Mouse (Mus musculus) liver, embryonic 11.5 days (tissue): Measurements from ENCODE around the gene Tsen54. TPM values are rescaled to one million over a fixed set of nuclear protein-coding genes. Genes with fewer than 3 reads are reported as not detected.
"Not testable (repeated sequence)": the region's sequence is repeated elsewhere in the genome, so short reads cannot be mapped to it uniquely, and the experiment has no call there.

Source experiments
- ATAC-seq: fragments of 200-750 bp; cut with Nextera tagmentation; replicated peaks from 2 replicates; pipeline ENCODE4 v1.8.0; 2017; ENCODE audit warnings: moderate number of reproducible peaks, mild to moderate bottlenecking, moderate TSS enrichment, moderate library complexity; ENCODE audit not compliant: low FRiP score
- DNase-seq: peaks from one replicate; pipeline ENCODE4 v3.0.0-alpha.2; 2017; ENCODE audit warnings: low spot score
- H3K27ac ChIP-seq: fragments of 300-500 bp; sonication (generic); 2 replicates; pipeline ENCODE4 v1.5.1; 2014; ENCODE audit warnings: mild to moderate bottlenecking, low read depth, low read length, control low read depth
- H3K27me3 ChIP-seq: fragments of 300-500 bp; sonication (generic); replicated peaks from 2 replicates; pipeline ENCODE4 v1.6.1; 2014; ENCODE audit warnings: low read length, mixed read lengths; ENCODE audit not compliant: control insufficient read depth, insufficient read depth
- H3K36me3 ChIP-seq: fragments of 300-500 bp; sonication (generic); 2 replicates; pipeline ENCODE4 v1.6.1; 2014; ENCODE audit warnings: mild to moderate bottlenecking, low read length, moderate library complexity, mixed read lengths; ENCODE audit not compliant: control insufficient read depth, insufficient read depth
- H3K4me1 ChIP-seq: fragments of 300-500 bp; sonication (generic); replicated peaks from 2 replicates; pipeline ENCODE4 v1.6.1; 2014; ENCODE audit warnings: low read length, mixed read lengths; ENCODE audit not compliant: control insufficient read depth, insufficient read depth
- H3K4me2 ChIP-seq: fragments of 300-500 bp; sonication (generic); 2 replicates; pipeline ENCODE4 v1.6.1; 2014; ENCODE audit warnings: mild to moderate bottlenecking, control low read depth, moderate library complexity
- H3K4me3 ChIP-seq: fragments of 300-500 bp; sonication (generic); 2 replicates; pipeline ENCODE4 v1.5.1; 2014; ENCODE audit warnings: low read depth, low read length, control low read depth
- H3K9ac ChIP-seq: fragments of 300-500 bp; sonication (generic); 2 replicates; pipeline ENCODE4 v1.6.1; 2014; ENCODE audit warnings: low read depth, low read length, control low read depth
- H3K9me3 ChIP-seq: fragments of 300-500 bp; sonication (generic); 2 replicates; pipeline ENCODE4 v1.6.1; 2016; ENCODE audit warnings: low read length, inconsistent platforms, mixed read lengths; ENCODE audit not compliant: control insufficient read depth
- WGBS: fragments of 180-500 bp; shearing (Covaris S2); extraction: QIAGEN DNeasy Blood & Tissue Kit; methylation state at CpG from one replicate; pipeline ENCODE4 v1.1.7; 2014; 5-methylcytosine and 5-hydroxymethylcytosine counted together
- polyA plus RNA-seq: library from polyadenylated mRNA; unstranded; fragments of >200 nt; fragmentation: Nextera tagmentation; extraction: Ambion mirVana; gene quantifications from 2 replicates; pipeline ENCODE4 v1.2.1, GENCODE M21; 2014

Tsen54 gene
- polyA plus RNA-seq, 1 experiment from 2014 or later: 36.4 TPM

GRCm38 (mm10) chr11:115857146-115857545 is 42.6 kb downstream of the Tsen54 start:
- not testable (repeated sequence) for H3K27ac ChIP-seq, H3K4me2 ChIP-seq, H3K4me3 ChIP-seq, H3K9ac ChIP-seq, DNase-seq, ATAC-seq, H3K9me3 ChIP-seq
- H3K36me3 ChIP-seq: peaks cover 15% of the 10 kb centered on the region; the same call in 1 of the 2 replicates
- H3K4me1 ChIP-seq: peaks cover 12% of the 10 kb centered on the region; the same call in 1 of the 2 replicates
- 92% methylated on average over 4 of the region's 4 CpGs for WGBS
- H3K27me3 ChIP-seq: peaks cover 49% of the 10 kb centered on the region

- Histone ChIP-seq H3K27ac (no peak overlapping the region), H3K4me3 (no peak overlapping the region), H3K4me1 (peaks cover 12% of the 10 kb centered on the region; the same call in 1 of the 2 replicates), H3K4me2 (no peak overlapping the region), H3K36me3 (peaks cover 14% of the 10 kb centered on the region; the same call in 1 of the 2 replicates), H3K27me3 (peaks cover 49% of the 10 kb centered on the region), H3K9me3 (no peaks in the 10 kb centered on the region), H3K9ac (no peak overlapping the region)
- ATAC-seq (no peak), DNase-seq (no peak)
- WGBS: 66% methylated on average over 13 of the region's 13 CpGs
Observed at GRCm38 (mm10) chr11:115857936-115858335, 43.4 kb downstream of the Tsen54 start.

- peaks cover 10% of the 10 kb centered on the region; the same call in 1 of the 2 replicates for H3K36me3 ChIP-seq
- H3K4me2 ChIP-seq: peak within 1 kb of the TSS; percentile 80
- H3K27ac ChIP-seq: no peak within 1 kb of the TSS
- H3K4me1 ChIP-seq: peaks cover 12% of the 10 kb centered on the region; the same call in 1 of the 2 replicates
- ATAC-seq: no peak
- 14% methylated on average over 27 of the region's 27 CpGs for WGBS
- peak within 1 kb of the TSS; percentile 49 for H3K4me3 ChIP-seq
- DNase-seq: no peak
- no peaks in the 10 kb centered on the region for H3K9me3 ChIP-seq
- H3K27me3 ChIP-seq: peaks cover 49% of the 10 kb centered on the region
- peak within 1 kb of the TSS; percentile 40 for H3K9ac ChIP-seq
Observed at GRCm38 (mm10) chr11:115858354-115858753, 43.8 kb downstream of the Tsen54 start, which contains the start of gene Myo15b. Myo15b (plus strand) TSS chr11:115858406.

GRCm38 (mm10) chr11:115859143-115859945 is 44.8 kb downstream of the Tsen54 start:
- H3K27me3 ChIP-seq: peaks cover 49% of the 10 kb centered on the region
- H3K36me3 ChIP-seq: peaks cover 5% of the 10 kb centered on the region; the same call in 1 of the 2 replicates
- no peak overlapping the region for H3K27ac ChIP-seq
- H3K9me3 ChIP-seq: no peaks in the 10 kb centered on the region
- H3K9ac ChIP-seq: peak overlapping the region; percentile 40
- ATAC-seq (peak; percentile 86), DNase-seq (peak; percentile 86)
- 3% methylated on average over 70 of the region's 75 CpGs for WGBS
- H3K4me3 ChIP-seq: peak overlapping the region; percentile 49
- peaks cover 12% of the 10 kb centered on the region; the same call in 1 of the 2 replicates for H3K4me1 ChIP-seq
- peak overlapping the region; percentile 80 for H3K4me2 ChIP-seq

GRCm38 (mm10) chr11:115863895-115864294 is 49.4 kb downstream of the Tsen54 start:
- no peak for DNase-seq
- no peak overlapping the region for H3K27ac ChIP-seq
- peaks cover 7% of the 10 kb centered on the region; the same call in 1 of the 2 replicates for H3K4me1 ChIP-seq
- H3K9me3 ChIP-seq: no peaks in the 10 kb centered on the region
- no peak overlapping the region for H3K9ac ChIP-seq
- H3K36me3 ChIP-seq: no peaks in the 10 kb centered on the region
- no peak overlapping the region for H3K4me2 ChIP-seq
- ATAC-seq: no peak
- WGBS: 79% methylated on average over 8 of the region's 8 CpGs
- H3K27me3 ChIP-seq: peaks cover 32% of the 10 kb centered on the region
- no peak overlapping the region for H3K4me3 ChIP-seq

GRCm38 (mm10) chr11:115869393-115869792 is 54.9 kb downstream of the Tsen54 start:
- Histone ChIP-seq H3K4me2 (no peak overlapping the region), H3K9ac (no peak overlapping the region), H3K27ac (no peak overlapping the region), H3K4me1 (peaks cover 13% of the 10 kb centered on the region), H3K36me3 (no peaks in the 10 kb centered on the region), H3K4me3 (no peak overlapping the region), H3K27me3 (no peaks in the 10 kb centered on the region), H3K9me3 (no peaks in the 10 kb centered on the region)
- DNase-seq (no peak), ATAC-seq (peak; percentile 29; the same call in 1 of the 2 replicates)
- 68% methylated on average over 8 of the region's 8 CpGs for WGBS

- no peak for DNase-seq
- H3K27ac ChIP-seq: no peak overlapping the region
- H3K4me1 ChIP-seq: peaks cover 20% of the 10 kb centered on the region
- no peak overlapping the region for H3K9ac ChIP-seq
- no peaks in the 10 kb centered on the region for H3K36me3 ChIP-seq
- 59% methylated on average over 4 of the region's 4 CpGs for WGBS
- H3K27me3 ChIP-seq: no peaks in the 10 kb centered on the region
- no peak overlapping the region for H3K4me3 ChIP-seq
- H3K9me3 ChIP-seq: no peaks in the 10 kb centered on the region
- peak; percentile 46; the same call in 1 of the 2 replicates for ATAC-seq
- H3K4me2 ChIP-seq: no peak overlapping the region; the same call in 1 of the 2 replicates
Observed at GRCm38 (mm10) chr11:115872437-115872836, 57.9 kb downstream of the Tsen54 start.
